Mouse (Mus musculus): Measurements from ENCODE around the gene Zfp36l1.

DNA sequence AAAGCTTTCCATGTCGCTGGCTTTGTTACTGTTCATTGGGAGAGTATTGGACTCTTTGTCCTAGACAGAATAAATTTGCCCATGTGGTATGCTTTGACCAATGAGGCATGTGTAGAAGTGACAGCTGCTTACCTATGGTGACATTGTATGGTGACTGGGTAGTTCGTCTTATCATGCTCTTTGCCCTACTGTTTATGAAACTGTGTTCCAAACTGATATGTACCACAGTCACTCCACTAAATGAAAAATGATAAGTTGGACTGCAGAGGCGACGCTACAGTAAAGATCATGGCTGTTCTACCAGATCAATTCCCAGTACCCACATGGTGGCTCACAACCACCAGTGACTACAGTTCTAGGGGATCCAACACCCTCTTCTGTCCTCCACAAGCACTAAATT is 24.7 kb downstream of the Zfp36l1 start:
- TF ChIP-seq POLR2A (IDR thresholded peaks at IDR 0.05; ENCODE audit: extremely low read depth, insufficient read depth, low read length) (no peak), CTCF (IDR thresholded peaks at IDR 0.05; ENCODE audit: extremely low read depth, insufficient read depth, low read length) (no peak)

Measured in cortical plate, adult 2 months (tissue).